Mouse (Mus musculus): ENCODE measurements around the gene Lrrc10b.

The Lrrc10b gene

DNA sequence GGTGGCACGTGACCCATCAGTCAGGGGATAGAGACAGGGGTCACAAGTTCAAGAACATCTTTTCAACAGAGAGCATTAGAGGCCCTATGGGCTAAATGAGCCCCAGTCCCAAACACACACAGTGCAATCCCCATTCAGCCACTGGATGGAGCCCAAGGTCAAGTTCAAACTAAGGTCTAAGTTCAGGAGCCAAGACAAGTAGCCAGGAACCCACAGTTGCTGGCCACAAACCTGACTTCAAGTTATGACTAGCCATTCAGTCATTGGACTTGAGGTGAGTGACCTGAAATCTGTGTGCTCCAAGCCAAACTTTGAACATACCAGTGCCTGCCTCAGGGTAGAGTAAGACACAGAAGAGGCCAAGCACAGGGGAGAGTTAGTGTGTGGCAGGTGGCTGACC is 19.8 kb downstream of the Lrrc10b start:
- peak; percentile 23 for DNase-seq (ENCODE audit: low read depth)

DNA sequence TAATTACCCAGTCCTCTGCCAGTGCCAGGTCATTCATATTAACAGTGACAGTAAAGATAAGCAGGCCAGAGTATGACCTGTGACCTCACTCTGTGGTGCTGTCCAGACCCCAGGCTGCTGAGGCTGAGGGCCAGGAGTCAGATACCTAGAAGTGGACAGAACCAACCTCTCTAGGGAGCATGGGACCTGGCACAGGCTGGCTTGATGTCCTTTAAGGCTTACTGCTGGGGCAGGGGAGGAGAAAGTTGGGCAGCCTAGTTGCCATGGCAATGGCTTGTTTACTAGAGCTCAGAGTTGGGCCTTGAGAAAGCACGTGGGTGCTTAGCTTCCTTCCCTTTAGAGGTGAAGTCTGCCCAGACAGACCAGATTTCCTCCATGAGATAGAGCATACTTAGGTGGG is 20.5 kb downstream of the Lrrc10b start:
- DNase-seq (ENCODE audit: low read depth) = peak; percentile 22

DNA sequence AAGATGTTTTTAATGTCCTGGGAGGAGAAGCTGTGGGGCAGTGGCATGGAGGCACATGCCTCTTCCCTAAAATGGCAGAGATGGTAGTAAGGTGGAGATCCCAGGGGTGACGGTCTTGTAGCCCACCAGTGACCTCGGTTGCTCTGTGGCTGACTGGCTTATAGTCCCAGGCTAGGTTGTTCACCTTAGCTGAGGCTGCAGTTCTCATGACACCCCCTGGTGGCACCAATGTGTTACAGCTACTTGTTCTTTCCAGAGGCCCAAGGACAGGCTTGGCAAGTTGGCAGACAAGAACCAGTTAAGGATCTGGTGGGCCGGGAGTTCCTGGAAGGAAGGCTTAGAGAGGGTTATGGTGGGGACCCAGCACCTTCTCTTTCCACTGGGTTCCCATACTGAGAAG is 21.4 kb downstream of the Lrrc10b start:
- peak; percentile 70 for DNase-seq (ENCODE audit: low read depth)

DNA sequence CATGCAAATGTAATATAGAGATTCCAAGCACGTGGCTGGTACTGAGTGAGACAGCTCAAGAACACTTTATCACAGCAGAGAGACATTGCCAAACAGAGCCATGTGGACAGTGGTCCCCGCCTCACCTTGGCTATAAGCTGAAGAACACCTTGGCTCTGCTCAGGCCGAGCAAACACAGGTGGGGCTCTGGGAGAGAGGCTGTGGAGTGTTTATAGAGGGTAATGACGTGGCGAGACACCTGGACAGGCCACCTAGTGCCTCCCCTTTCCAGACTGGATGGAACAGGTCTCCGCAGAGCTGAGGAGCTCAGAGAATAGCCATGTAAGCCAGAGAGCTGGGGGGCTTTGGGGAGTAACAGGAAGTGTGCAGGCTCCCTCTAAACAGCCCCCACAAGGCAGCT is 22.3 kb downstream of the Lrrc10b start:
- DNase-seq (ENCODE audit: low read depth) = no peak

DNA sequence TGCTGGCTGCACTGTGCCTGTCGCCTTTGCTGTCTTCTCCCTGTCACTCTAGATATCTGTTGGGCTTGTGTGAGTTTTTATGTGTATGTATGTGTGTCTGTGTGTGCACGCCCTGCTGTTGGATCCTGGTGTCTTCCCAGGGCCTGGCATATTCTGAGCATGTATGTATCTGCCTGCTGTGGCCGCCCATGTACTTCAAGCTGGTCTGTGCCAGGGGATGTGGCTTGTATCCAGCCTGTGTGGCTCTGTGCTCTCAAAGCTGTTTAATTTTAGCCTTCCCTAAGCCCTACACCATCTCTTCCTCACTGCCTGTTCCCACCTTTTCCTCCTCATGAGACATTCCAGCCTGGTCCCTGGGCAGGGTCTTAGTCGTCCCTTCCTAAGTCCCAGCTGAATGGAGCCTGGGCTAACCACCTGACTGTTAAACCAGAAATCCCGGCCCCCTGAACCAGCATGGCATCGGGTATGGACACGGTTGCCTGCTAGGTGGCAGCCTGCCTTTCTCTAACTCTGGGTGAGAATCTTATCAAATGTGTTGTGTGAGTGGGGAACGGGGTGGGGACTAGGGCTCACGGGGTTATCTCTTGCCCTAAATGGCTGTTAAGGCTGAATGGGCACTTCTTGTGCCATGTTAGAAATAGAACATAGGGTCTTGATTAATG is 23.3 kb downstream of the Lrrc10b start:
- no peak for DNase-seq (ENCODE audit: low read depth)

DNA sequence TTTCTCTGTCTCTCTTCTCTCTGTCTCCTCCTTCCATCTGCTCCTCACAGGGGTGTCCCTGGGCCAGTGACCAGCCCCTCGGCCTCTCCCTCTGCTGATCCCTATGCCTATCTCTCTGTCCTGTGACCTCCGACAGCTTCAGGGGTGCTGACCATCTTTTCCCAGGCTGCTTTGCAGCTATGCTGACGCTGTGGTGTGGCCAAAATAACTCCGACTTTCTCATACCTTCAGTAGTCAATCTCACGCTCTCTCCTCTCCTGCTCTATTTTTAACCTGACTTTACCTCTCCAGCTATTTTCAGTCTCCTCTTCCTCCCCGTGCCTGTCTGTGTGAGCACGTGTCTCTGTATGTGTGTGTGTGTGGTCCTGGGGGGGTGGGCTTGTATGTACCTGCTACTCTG is 24.0 kb downstream of the Lrrc10b start:
- no peak for DNase-seq (ENCODE audit: low read depth)

DNA sequence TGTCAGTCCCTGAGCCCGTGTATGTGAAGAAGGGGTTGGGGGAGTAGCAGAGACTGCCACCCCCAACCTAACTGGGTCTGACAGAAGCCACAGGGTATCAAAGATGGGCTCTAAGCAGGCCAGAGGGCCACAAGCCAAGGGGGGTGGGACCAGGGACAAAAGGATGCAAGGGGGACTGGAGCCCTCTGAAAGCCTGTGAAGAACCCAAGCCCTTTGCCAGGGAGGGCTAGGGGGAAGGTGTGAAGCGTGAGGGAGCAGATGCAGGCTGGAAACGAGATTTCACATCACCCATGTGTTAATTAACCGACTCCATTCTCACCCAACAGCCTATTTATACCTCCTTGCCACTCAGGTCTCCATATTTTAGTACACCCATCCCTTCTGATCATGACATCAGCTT is 25.4 kb downstream of the Lrrc10b start:
- DNase-seq (ENCODE audit: low read depth) = no peak

DNA sequence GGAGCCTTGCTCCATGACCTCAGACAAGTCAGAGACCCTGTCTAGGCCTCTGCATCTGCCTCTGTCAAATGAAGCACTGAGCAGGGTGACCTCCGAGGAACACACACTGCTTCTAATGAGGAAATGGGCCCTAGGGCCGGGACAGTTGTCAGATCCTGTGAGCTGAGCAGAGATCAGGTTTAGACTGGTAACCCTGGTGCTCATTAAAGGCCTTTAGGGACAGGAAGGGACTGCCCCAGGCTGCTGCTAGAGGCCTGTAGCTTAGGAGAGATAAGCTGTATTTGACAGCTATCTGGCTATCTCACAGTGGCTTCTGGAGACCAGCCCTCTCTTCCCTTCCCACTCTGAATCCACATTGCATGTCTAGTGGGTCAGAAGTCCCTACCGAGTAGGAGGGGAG is 25.9 kb downstream of the Lrrc10b start:
- DNase-seq (ENCODE audit: low read depth) = no peak

DNA sequence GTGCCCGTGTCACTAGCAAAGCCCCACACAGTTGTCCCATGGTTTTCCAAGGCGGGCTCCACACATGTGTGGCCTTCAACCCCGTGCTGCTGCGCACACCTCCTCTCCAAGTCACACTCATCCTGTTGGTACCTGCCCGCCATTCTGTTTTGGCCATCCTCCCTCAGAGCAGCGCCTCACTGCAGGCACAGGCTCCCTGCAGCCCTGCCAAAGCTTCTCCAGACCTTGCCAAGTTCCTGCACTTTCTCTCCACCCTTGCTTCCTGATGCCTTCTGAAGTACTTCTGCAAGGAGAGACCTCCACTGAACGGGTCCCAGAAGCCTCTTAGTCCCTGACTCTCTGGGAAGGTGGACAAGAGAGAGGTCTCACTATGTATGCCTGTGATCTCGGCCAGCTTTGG is 27.9 kb downstream of the Lrrc10b start:
- DNase-seq (ENCODE audit: low read depth) = no peak

DNA sequence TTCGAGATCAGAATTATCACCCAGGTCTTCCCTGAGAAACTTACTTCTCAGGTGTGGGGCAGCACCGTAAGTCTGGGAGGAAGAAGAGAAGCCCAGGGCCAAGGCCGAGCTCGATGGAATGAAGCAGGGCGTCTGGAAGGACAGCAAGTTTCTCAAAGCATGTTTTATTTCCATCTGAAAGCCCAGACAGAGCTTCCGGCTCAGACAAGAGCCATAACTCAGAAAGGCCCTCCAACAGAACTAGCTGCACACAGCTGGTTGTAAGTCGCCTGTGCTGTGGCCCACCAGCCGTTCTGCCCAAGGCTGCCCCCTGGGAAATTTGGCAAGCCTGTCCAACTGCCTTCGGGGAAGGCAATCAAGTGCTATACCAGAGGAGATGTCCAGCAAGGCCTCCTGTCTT is 29.8 kb downstream of the Lrrc10b start:
- DNase-seq (ENCODE audit: low read depth) = no peak

DNA sequence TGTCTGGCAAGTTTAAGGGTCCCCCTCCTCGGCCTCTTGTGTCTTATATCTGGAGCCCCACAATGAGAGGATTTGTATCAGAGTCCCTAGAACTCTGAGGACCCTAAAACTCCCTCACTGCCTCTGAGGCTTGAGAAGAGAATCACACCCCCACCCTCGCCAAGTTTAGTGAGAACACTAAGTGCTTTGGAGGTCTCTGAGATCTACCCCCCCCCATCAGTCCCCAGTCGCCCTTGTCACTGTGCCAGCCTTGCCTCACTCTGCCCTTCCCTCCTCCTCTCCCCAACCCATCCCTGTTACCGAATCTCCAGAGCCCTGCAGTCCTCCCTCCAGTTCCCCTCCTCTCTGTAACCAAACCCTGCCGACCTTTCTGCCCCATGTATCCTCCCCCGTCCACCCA is 30.5 kb downstream of the Lrrc10b start:
- DNase-seq (ENCODE audit: low read depth) = no peak

DNA sequence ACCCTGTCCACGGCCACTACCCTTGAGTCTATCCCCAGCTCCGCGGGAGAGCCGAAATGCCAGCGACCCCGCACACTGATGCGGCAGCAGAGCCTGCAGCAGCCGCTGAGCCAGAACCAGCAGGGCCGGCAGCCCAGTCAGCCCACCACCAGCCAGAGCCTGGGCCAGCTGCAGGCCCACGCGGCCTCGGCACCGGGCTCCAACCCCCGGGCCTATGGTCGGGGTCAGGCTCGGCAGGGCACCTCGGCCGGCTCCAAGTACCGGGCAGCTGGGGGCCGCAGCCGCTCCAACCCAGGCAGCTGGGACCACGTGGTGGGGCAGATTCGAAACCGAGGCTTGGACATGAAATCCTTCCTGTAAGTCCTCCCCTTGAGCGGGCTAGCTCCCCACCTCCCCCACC is 31.0 kb downstream of the Lrrc10b start:
- DNase-seq (ENCODE audit: low read depth) = no peak

DNA sequence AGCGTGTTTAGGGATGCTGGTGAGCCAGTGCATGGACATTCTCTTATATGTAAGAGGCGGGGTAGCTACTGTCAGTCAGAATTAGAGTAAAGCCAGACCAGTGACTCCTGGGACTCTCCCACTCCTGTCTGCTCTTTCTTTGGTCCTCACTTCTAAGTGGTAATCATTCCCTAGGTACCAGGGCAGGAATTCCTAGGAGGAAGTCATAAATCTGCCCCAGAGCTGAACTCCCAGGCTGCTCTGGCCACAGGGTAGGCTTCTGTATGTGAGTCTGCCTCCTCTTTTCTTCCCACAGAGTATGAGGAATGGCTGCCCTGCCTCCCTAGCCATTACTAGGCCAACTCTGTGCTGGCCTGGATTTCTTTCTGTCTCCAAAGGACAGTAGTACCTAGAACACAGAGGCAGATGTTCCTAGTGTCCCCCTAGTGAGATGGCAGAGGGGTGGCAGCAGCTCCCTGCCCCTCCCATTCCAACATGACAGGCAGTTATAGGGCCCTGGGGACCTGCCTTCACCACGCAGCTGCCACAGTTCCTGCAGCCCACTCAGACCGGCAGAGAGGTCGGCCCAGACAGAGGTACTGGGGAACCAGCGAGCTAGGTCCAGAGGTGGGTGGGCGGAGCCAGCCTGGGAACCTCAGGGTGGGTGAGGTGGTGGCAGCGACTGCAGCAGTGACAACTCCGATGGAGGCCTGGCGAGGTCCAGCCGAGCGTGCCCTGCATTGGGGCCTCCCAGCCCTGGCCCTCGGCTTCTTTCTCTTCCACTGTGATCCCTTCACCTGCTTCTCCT is 31.6 kb downstream of the Lrrc10b start:
- no peak for DNase-seq (ENCODE audit: low read depth)

DNA sequence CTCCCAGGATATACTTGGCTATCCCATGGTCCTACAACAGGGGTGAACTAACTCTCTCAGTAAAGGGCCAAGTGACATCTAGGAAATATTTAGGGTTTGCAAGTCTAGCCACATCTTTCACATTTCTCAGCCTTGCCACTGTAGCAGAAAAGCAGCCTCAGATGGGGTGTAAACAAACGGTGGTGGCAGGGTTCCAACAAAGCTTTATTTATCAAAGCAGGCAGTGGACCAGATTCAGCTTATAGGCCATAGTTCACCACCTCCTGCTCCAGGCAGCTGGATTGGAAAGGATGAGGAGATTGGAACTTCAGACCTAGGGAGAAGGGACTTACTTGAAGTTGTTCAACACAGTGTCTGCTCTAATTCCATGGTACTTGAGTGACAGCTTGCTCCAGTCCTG is 32.5 kb downstream of the Lrrc10b start:
- DNase-seq (ENCODE audit: low read depth) = no peak

DNA sequence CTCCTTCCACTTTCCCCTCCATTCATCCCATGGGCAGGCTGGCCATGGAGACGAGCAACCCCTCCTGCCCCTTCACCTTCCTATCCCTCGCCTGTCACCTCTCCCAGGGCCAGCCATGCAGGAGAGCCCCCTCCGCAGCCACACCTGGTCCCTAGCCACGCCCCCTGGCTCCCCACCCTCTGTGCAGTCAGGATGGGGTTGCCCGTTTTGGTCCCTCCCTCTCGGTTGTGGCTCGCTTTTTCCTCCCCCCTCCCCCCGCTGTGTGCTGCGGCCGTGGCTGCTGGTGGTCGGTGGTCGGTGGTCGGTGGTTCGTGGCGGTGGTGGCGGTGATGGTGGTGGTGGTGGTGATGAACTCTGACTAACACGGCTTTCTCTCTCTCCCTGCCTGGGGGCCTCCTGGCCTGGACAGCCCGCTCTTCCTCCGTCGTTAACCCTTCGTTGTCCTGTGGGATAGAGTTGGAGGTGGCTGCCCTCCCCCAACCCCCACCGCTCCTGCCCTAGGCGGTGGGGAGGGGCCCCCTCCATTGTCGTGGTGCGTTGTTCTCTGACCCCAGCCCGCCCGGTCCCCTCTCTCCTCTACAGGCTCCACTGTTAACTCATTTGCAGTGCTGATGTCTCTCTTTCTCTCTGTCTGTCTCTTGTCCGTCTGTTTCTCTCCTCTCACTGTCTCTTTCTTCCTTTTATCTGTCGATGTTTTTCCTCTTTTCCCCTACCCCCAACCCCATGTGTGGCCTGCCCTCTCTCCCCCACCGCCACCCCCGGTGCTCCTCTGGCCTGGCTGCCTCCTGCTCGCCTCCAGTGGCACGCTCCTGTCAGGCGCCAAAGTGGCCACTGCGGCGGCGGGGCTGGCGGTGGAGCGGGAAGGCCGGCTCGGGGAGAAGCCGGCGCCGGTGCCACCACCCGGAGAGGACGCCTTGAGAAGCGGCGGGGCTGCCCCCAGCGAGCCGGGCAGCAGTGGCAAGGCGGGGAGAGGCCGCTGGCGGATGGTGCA is 35.0 kb downstream of the Lrrc10b start:
- no peak for DNase-seq (ENCODE audit: low read depth)

DNA sequence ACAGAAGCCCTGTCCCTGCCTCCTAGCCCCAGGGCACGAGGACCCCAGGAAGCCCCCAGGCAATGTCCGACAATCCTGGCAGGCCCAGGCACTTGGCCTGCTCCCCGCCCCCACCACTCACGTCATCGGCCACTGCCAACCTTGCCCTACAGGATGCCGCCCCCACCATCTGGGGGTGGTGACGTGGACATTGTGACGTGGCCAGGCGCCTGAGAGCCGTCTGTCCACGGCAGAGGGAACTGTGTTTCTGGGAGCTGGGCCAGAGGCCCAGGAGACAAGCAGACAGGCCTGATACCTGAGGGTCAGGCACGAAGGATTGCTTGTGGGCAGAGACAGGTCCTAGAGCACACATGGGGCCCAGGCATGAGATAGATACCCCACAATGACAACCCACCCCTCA is 39.8 kb downstream of the Lrrc10b start:
- no peak for DNase-seq (ENCODE audit: low read depth)

DNA sequence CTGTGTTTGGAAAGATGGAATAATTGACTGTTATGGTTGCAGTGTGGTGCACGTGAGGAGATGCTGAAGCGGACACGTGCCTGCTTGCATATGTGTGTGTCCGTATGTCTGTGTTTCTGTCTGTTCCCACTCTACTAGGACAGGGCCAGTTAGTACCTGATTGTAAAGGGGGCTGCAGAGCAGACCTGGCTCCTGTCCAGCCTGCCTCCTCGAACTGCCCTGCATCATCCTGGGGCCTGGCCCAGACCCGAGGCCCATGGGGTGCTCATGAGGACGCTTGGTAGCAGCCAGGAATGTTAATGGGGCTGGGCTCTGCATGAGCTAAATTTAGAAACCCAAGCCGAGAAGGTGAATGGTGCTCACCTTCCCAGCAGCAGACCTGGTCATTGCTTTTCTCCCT is 40.4 kb downstream of the Lrrc10b start:
- no peak for DNase-seq (ENCODE audit: low read depth)

DNA sequence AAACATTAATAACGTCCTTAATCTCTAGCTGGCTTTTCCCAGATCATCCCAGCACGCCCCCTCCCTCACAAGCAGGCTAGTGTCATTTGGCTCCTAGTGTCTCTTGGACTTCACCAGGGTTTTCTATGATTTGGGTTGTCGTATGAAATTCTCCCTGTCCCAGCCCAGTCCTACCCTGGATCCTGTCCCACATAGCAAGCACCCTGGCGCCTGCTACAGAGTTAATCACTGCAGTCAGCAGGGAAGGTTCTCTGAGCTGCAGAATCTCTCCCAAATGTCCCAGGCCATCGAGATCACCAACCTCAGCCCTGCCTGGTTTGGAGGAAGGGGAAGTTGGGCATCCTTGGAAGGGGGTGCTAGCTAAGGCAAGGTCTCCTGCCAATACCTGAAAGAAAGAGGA is 41.8 kb downstream of the Lrrc10b start:
- DNase-seq (ENCODE audit: low read depth) = no peak

DNA sequence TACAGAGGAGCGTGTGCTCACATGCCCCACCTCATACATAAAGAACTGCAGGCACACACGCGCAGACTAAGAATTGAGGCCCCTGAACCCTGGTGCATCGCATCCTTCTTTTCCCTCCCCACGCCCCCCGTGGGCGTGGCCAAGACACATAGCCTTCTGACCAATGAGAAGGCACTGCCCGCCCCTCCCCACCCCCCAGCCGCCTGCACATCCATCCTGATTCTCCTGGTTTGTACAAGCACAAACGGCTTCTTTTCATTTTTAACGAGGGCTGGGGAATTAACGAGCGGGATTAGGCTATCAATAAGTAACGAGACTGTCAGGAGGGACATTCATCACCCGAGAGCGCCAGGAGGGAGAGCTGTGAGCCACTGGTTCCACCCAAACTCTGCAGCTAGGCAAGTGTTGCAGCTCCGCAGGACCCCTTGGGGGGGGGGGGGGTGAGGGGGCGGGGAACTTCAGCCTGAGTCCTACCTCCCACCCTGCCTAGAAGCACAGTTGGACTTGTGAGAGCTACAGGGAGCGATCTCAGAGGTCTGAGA is 43.5 kb downstream of the Lrrc10b start:
- no peak for DNase-seq (ENCODE audit: low read depth)
